22 mouse cellular contexts compared by ENCODE assay signal in the genomic region with DNA sequence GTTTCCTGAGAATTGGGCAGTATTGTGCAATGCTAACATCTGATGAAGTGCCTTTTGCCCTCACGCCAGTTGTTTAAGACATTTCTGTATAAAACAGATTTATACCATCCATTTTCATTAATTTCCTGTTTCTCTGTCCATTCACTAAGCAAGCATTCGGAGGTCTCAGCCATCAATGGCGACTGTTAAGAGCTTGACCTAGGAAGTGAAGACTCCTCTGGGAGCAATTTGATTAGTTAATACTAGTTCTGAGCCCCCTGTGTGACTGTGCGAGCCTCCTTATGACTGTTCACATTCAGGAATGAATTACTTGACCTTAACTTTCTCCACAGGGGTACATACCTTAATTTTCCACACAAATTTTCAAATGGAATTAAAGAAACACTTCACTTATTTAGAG.
"Had no signal": no experiment of that assay in that cellular context is flagged by ENCODE, and none has a peak within 500 bp of the region (broad histone marks: within the 10 kb centered on the region; RNA-seq: fewer than 3 reads in every experiment).

No protein-coding gene starts in this region.

- H3K4me2 ChIP-seq: limb, embryonic 12.5 days; limb, embryonic 15.5 days; liver, embryonic 11.5 days; lung, embryonic 14.5 days; midbrain, embryonic 15.5 days; neural tube, embryonic 13.5 days; stomach, embryonic 15.5 days had no signal

- DNase-seq: kidney, postnatal 36 days; left cerebral cortex, postnatal 4 days; liver, postnatal 0 days; lung, embryonic 14.5 days; retina, postnatal 1 day; right cerebral cortex, postnatal 25 days; spleen, adult 18-20 months; thymus, postnatal 25 days had no signal

- H3K36me3 ChIP-seq: limb, embryonic 12.5 days; limb, embryonic 15.5 days; midbrain, embryonic 10.5 days; midbrain, embryonic 15.5 days; neural tube, embryonic 13.5 days; stomach, embryonic 15.5 days had no signal

- H3K4me3 ChIP-seq: limb, embryonic 12.5 days; limb, embryonic 15.5 days; midbrain, embryonic 10.5 days; midbrain, embryonic 15.5 days; myocyte; neural tube, embryonic 13.5 days; stomach, embryonic 15.5 days had no signal

- H3K4me1 ChIP-seq: limb, embryonic 15.5 days; midbrain, embryonic 10.5 days; midbrain, embryonic 15.5 days; neural tube, embryonic 13.5 days; stomach, embryonic 15.5 days had no signal

- H3K9me3 ChIP-seq: limb, embryonic 12.5 days; limb, embryonic 15.5 days; midbrain, embryonic 10.5 days; midbrain, embryonic 15.5 days; neural tube, embryonic 13.5 days; stomach, embryonic 15.5 days had no signal

- H3K27ac ChIP-seq: hindbrain, postnatal 0 days; limb, embryonic 12.5 days; limb, embryonic 15.5 days; liver, embryonic 14.5 days; macrophage; midbrain, embryonic 10.5 days; midbrain, embryonic 15.5 days; neural tube, embryonic 13.5 days; stomach, embryonic 15.5 days had no signal

- H3K9ac ChIP-seq: limb, embryonic 12.5 days; limb, embryonic 15.5 days; liver, embryonic 14.5 days; liver, postnatal 0 days; lung, embryonic 14.5 days; midbrain, embryonic 15.5 days; neural tube, embryonic 13.5 days; stomach, embryonic 15.5 days had no signal

- H3K27me3 ChIP-seq: limb, embryonic 12.5 days; limb, embryonic 15.5 days; midbrain, embryonic 15.5 days; neural tube, embryonic 13.5 days; stomach, embryonic 15.5 days had no signal

- ATAC-seq: hindbrain, postnatal 0 days; inflammation-experienced regulatory T-cells, adult 6 months; intestine, embryonic 16.5 days; liver, postnatal 0 days; lung, postnatal 0 days; midbrain, embryonic 15.5 days had no signal
